Mouse (Mus musculus): ENCODE measurements around the gene Stxbp6.
"Not testable (repeated sequence)": the region's sequence is repeated elsewhere in the genome, so short reads cannot be mapped to it uniquely, and the experiment has no call there.

The Stxbp6 gene

DNA sequence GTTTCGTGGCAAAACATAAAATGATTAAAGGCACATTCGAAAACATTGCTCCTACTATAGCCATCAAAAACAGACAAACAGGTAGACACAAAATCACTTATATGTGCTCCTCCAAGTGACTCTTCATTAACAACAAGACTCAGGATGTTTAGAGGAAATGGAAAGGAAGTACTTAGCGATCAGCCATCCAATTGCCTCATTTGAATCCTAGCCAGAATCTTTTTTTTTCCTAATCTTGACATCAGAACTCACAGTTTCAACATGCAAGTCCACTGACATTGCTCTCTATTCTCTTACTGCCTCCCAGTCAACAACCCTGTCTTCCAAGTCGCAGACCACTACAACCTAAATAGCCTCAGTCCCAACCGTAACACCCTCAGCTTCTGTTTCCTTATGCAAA lies 21.2 kb downstream of the Stxbp6 start:
- DNase-seq: no peak

DNA sequence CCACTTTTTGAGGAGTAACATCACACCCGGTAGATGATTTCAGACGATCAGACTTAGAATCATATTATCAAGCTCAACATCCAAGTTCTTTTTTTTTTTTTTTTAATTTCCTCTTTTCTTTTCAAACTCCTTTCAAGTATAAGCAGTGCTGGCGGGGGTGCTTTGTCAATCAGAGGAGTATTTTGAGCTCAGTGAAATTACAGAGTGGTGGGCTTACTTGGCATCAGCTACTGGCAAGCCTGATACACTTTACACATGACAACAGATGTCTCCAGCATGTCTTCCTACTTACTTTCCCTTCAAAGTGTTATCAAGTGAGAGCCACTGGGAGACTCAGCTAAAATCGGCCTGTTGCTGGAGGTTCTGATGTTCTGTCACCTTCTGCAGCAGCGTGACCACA lies 21.6 kb downstream of the Stxbp6 start:
- DNase-seq: no peak

DNA sequence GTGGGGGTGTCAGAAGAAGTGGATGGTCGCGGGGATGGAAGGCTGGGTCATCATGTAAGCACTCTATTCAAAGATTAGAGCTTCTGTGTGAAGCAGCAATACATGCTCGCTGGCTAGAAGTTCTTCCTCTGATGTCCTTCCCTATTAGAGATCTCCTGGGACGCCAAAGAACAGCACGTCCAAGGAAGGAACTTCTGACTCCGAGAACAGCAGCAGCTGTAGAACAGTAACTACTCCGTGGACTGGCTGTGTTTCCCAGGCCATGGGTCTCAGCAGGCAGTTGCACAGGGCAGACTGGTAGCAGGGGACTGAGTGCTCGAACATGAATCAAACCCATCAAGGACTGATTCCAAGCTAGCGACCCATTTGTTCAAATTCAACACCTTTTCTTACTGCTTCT lies 24.6 kb downstream of the Stxbp6 start:
- no peak for DNase-seq

DNA sequence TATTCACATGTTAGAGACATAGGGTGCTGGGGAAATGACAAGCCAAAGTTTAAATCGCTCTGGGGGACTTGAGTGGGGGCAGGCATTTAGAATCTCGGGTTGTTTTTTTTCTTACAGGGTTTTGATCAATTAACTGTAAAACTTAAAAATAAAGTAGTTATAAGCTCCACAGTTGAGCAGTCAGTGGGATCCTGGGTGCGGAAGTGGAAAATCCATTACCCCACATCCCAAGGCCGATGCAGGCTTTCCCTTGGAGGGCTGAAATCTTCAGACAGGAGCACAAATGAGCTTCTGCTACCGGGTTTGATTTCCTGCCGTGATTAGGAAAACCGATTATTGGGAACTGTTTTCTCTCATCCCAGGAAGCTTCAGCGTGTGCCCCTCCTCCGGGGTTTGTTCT lies 26.8 kb downstream of the Stxbp6 start:
- not testable (repeated sequence) for DNase-seq

DNA sequence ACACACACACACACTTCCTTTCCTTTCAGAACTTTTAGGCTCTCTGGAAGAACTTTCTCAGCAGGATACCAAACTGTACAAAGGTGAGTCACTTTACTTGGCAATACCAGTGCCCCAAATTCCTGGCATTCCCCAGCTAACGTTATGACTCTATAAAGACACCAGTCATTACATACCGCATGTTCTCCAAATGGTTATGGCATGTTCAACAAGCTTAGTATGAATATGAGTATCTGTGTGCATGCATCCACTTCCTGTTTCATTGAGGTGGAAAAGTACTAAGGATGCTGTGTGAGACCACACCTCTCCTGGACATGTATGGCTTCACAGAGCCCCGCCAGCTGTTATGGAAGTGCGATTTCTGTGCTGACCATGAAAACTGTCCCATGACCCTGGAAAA lies 27.3 kb downstream of the Stxbp6 start:
- DNase-seq: no peak

DNA sequence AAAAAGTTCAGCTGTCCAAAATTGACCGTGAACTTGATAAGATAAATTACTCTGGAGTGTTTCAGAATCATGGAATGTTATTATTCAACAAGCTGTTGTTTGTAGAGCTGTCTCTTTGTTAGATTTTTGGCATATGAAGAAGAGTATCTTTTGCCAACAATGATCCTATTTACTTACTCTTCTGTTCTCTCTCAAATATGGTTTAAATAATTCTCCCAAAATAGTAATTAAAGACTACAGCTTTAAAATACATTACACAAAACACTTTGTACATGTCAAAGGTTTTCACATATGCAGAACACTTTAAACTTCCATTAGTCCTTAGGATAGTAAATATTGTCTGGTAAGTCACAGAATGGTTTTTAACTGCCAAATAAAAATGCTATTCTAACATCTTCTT lies 29.9 kb downstream of the Stxbp6 start:
- DNase-seq: no peak

DNA sequence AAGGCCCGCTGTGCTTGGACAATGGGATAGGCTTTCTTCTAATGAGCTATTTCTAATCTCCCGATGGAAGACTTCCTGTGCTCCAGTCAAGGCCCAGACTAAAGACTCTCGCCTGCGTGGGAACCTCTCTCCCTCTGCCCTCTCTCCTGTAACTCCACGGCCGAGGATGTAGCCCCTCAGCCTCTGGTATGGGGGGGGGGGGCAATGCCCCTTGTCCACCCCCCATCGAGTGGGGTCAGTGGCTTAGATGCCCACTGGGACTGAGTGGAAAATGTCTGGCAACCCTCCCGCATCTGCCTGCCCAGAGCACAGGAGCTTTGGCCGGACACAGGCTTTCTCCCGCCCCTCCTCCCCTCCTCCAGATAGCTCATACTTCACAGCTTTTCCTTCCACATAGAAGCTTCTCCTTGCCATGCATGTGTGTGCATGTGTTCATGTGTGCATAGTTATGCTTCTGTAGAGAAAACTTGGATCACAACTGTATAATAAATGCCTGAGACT lies 31.9 kb downstream of the Stxbp6 start:
- DNase-seq: no peak

DNA sequence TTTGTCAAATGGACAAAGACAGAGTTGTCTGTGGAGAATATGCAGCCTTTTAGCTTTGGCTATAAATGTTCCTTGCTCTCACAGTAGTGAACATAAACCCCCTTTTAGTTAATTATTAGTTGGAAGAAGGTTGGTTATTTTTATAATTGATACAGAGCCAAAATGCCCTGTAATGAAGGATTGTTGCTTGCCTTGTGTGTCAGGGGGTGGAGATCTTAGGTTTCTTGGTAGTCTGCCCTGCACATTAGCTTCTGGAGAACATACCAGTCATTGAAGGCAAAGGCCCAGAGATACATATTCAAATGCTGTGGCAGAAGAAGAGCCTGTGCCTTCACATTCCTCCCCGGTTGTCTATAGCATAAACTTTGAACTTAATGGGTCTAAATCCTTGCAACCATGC lies 37.0 kb downstream of the Stxbp6 start:
- DNase-seq: no peak

DNA sequence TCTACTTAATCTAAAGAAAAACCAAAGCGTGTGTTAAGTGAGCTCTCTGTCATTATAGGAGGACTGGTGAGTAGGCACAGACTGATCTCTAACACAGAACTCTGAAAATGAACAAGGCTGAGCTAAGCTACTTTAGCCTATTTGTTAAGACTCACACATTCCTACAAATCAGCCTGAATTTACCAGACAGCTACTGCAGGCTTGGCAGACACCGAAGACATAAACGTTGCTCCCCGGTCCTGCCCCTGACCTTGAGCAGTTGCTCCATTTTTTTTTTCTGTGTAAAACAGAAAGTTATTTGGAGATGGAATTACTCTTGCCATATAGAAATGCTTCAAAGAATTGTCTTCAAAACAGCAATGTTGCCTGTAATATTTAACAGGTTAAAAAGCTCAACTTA lies 37.4 kb downstream of the Stxbp6 start:
- no peak for DNase-seq

DNA sequence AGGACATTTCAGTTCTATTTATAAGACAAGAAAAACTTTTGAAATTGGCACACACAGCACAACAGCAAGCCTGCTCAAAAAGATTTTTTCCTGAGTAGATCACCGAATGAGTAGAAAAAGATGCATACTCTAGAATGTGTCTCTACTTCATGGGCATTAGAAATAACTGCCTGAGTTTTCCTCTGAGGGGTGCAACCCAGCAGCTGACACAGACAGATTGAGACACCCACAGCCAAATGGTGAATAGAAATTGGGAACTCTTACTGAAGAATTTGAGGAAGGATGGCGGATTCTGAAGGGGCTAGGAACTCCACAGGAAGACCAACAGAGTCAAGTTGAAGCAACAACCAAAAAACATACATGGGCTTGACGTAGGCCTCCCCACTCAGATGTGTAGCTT lies 43.8 kb downstream of the Stxbp6 start:
- no peak for DNase-seq

DNA sequence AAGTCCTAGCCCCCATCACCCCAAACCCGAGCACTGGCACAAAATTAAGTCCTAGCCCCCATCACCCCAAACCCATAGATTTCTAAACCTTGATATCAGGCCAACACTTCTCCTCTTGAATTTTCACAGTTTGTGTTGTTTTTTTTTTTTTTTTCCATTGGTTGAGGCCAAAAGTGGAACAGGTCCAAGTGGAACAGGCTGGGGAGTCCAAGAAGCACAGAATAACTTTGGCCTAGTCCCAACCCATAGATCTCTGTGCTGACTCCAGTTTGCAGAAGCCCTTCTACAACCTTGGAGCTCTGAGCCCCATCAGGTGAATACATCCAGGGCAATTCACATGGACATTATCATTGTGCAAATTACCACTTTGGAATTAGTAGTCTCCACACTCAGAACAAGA lies 48.2 kb downstream of the Stxbp6 start:
- DNase-seq: no peak

DNA sequence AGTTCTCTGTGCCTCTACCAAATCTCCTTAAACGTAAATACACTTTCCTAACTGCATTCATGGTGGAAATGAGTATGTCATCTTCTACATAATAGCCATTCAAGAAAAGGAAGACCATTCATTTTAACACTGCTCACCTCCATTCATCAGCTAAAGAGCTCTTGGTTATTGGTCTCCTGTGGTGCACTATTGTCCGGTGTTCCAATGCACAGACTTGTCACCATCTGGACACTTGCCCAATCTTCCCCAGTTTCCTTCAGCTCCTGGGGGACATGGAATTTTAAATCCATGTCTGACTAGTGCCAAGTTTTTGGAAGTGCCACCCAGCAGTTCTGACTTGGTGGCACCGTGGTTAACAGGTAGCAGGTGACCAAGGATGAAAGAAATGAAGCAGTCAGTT lies 54.5 kb downstream of the Stxbp6 start:
- no peak for DNase-seq

DNA sequence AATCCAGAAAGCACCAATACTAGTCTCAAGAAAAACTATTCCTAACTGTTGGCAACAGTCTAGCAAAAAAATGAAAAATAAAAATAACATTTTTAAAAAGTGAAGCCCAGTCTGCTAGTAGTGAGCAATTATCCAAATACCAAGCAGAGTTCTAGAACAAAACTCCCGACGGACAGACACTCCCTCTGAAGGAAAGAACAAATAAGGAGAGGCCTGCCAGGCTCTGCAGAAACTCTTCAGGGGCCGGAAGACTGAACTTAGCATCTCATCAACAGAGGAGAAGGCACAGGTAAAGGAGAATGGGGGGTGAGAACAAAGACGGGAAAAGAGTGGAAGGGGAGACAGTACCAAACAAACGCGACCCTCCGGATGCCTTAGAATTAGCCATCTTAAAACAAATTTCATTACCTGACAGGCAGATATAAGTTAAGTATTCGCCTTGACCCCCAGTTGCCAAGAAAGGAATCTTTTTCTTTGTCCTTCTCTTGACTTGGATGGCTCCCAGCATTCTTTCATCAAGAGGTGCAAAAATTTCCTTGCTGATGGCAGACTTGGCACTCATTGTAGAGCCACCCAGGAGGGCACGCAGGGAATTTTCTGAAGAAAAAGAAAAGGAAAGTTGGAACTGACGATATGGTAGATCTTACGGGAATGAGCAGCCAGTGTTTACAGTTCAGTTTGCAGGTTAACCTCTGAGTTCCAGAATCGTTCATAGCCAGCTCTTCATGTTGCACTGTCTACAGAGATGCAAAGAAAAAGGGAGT lies 55.3 kb downstream of the Stxbp6 start:
- no peak for DNase-seq

DNA sequence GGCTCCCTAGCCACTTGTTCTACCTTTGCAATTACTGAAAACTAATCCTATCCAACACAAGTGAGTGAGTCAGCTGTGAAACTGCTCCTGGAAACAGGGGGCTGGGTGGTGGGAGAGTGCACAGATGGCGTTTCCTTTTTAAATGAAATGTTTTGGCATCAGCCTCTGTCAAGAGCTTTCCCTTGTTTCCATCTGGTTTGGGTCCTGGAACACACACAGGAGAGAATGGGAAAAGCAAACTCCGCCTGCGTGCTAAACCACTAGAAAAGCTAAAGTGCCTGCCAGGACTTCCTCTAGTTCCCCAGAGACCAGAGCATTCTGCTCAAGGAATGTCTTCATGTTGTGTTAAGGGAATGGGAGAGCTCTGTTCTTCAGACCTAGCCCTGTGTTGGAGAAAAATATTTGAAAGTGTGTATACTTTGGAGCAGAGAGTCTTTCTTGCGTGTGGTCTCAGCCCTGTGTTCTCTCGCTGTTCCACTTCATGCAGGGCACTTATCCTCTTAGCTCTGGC lies 61.2 kb downstream of the Stxbp6 start:
- peak in 1 of 2 experiments; percentile 11 for DNase-seq

DNA sequence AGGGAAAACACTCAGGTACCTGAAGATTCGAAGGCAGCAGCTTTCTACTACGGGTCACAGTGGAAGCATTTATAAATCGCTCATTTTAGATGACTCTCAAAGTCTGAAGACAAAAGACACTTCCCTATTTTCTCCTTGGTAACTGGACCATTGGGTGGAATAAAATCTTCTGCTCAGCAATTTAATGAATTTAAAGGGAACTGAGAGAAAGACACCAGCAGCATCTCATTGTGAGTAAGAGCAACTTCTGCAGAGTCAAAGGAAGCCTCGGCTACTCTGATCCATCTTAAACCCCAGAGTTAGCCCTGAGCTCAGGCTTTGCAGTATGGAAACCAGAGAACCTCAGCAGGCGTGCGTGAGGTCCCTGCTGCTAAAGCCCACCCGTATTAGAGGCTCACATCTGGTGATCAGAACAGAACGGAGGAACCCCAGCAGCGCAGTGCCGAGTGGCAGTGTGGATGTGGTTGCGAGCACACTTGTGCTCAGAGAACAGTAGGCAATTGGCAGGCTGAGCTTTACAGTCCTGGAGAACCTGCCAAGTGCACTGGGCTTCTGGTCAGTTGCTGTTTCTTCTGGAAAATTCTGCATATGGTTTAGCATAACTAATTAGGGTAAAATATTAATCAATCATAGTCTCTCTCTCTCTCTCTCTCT lies 62.9 kb downstream of the Stxbp6 start:
- DNase-seq: peak; percentile 14 to 18

DNA sequence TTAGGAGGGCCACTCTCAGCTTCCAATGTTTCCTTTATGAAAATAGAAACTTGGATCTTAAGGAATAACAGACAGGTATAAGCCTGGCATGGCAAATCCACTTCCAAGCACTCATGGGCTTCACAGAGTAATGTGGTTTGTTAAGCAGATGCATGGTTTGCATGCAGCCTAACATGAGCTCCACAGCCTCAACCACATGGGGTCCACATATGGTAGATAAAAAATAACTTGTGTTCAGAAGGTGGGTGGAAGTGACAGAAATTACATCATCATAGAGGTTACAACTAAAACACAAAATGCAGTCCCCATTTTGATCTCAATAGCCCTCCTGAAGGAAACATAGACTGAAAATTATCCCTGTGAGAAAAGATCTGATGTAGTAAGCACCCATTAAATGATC lies 63.5 kb downstream of the Stxbp6 start:
- DNase-seq: no peak

DNA sequence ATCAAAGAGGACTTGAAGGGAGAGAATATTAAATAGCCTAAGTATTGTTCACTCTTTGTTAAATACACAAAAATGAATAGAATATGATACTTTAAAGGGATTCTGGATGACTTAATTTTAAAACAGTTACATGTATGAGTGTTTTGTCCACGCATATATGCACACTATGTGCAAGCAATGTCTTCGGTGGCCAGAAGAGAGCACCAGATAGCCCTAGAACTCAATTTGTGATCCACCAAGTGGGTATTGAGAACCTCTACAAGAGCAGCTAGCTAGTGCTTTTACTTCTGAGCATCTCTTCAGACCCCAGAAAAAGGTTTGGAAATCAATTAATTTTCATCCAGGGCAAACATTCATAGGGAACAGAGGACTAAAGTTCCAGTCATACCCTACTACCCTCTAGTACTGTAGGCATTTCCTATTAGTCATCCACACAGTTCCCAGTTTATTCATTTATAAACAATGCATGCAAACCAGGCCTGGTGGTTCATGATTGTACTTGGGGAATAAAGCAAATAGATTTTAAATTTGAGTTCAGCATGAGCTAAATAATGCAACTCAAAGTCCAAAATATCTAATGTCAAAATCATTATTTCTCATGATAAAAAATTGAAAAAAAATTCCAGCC lies 64.4 kb downstream of the Stxbp6 start:
- DNase-seq: no peak

DNA sequence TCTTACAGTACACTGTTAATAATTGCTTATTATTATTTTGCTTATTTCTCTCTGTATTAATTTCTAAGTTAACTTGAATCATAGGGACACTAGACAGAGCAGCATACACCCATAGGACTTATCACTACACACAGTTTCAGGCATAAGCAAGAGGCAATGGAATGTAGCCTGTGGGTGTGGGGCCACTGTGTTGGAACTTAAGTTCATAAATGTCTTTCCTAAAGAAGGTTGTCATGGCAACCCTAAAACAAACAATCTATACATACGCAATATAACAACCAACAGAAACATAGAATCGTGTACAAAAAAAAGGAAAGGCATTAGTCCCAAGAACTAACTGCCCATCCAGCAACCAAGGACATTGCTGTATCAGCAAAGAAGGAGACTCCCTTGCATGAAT lies 67.9 kb downstream of the Stxbp6 start:
- no peak for DNase-seq

DNA sequence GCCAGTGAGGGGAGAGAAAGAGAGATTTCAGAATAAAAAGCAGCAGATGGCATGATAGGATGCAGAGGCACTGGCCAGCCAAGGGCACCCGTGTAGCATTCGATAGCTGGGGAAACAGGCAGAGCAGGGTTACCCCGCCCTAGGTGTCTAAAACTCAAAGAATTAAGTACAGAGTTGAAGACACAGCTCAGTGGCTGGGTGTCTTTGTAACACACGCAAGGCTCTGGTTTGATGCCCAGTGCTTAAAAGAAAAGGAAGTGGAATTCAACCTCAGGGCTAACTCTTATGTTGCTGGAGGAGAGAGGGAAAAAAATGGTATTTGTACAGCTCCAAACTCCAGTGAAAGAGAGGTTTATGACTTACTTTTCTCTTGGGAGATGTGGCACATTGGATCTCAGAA lies 68.5 kb downstream of the Stxbp6 start:
- no peak for DNase-seq

DNA sequence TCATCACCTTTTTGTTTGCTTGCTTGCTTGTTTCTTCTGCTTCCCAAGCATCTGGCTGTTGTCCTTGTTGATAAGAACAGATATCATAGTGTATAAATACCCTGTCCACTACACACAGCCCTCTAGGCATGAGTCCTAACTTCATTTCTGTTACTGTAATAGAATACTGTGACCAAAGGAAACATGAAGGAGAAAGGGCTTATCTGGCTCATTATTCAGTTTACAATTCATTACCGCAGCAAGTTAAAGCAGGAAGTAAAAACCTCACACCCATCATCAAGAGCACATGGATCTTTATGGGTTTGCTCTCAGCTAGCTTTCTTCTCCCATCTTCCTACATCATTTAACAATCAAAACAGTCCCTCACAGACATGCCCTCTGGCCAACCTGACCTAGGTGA lies 72.5 kb downstream of the Stxbp6 start:
- no peak for DNase-seq

DNA sequence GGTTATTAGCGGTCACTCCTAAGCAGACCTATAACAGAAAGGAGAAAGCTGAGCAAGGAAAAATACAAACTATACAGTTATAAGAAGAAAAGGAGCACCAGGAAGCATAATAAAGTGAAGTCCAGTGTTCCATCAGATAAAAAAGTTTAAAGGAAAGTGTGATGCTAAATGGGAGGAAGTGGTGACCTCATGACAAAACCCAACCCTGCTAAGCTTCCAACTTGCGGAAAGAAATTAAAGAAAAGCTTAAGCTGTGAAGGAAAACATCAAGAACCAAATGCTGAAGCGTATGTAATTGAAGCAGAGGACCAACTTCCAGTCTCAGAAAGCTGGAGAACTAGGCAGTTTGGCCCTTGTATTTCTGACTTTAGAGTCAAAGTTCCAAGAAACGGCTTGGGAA lies 77.1 kb downstream of the Stxbp6 start:
- no peak for DNase-seq

DNA sequence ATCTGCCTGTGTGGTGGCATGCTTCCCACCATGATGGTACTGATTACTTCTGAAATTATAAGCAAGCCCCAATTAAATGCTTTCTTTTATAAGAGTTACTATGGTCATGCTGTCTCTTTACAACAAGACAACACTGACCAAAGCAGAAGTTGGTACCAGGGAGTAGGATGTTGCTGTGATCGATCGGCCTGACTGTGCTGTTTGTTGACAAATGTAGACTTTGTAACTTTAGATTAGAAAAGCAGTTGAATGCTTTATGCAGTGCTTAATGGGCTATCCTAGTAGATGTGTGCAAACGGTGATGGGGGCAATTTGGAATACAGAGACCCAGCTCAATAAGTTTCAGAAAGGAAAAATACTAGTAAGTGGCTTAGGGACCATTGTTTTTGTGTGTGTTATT lies 77.6 kb downstream of the Stxbp6 start:
- no peak for DNase-seq

DNA sequence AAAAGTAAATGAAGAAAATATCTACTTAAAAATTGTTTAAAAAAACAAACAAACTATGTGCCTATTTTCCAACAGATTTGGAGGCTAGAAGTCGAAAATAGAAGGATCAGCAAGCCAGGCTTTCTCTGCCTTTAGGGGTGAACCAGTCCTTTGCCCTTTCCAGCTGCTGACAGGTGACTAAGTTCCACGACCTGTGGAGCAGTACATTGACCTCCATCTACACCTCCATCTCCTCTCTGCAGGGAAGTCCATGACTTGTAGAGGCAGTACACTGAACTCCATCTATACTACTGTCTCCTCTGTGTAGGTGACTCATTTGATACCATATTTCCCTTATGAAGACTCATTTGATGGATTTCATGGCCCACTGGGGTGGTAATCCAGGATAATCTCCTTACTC lies 78.2 kb downstream of the Stxbp6 start:
- DNase-seq: no peak

DNA sequence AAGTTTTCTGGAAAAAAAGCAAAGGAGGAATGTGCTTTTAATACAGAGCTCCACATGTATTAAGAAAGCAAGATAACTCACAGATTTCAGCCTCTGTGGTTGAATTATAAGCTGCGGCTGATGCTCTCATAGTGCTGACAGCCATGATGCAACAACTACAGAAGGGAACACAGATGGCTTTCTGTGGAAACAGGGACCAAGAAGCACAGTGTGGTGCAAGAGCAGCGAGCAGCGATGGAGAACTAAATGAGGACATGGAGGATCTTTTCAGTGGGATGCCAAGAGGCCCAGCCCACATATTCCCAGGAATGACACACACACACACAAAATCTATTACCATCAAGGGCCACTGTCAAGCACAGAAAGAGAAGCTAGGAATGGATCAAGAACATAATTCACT lies 81.1 kb downstream of the Stxbp6 start:
- DNase-seq: no peak
